Mouse (Mus musculus): Measurements from ENCODE around the gene Rnf214.

Gene Rnf214

GRCm38 (mm10) chr9:45850528-45851155, 56.1 kb downstream of the Rnf214 start:
- DNase-seq (ENCODE audit: low read depth, low spot score): no peak

GRCm38 (mm10) chr9:45849528-45850408, 56.9 kb downstream of the Rnf214 start:
- peak; percentile 60 for DNase-seq (ENCODE audit: low read depth, low spot score)

- DNase-seq (ENCODE audit: low read depth, low spot score): peak; percentile 91
Observed at GRCm38 (mm10) chr9:45846891-45847460, 59.7 kb downstream of the Rnf214 start.

- DNase-seq (ENCODE audit: low read depth, low spot score): peak; percentile 60
Observed at GRCm38 (mm10) chr9:45846176-45846575, 60.5 kb downstream of the Rnf214 start.

GRCm38 (mm10) chr9:45845541-45845940, 61.2 kb downstream of the Rnf214 start:
- peak; percentile 89 for DNase-seq (ENCODE audit: low read depth, low spot score)

GRCm38 (mm10) chr9:45843780-45844179, 62.9 kb downstream of the Rnf214 start:
- DNase-seq (ENCODE audit: low read depth, low spot score): no peak

GRCm38 (mm10) chr9:45843007-45843406, 63.7 kb downstream of the Rnf214 start:
- peak; percentile 45 for DNase-seq (ENCODE audit: low read depth, low spot score)

GRCm38 (mm10) chr9:45841458-45841857, 65.3 kb downstream of the Rnf214 start:
- DNase-seq (ENCODE audit: low read depth, low spot score): no peak

- DNase-seq (ENCODE audit: low read depth, low spot score): no peak
Observed at GRCm38 (mm10) chr9:45840331-45840730, 66.4 kb downstream of the Rnf214 start.

GRCm38 (mm10) chr9:45839982-45840300, 66.8 kb downstream of the Rnf214 start:
- no peak for DNase-seq (ENCODE audit: low read depth, low spot score)

- DNase-seq (ENCODE audit: low read depth, low spot score): peak; percentile 51
Observed at GRCm38 (mm10) chr9:45839139-45839981, 67.4 kb downstream of the Rnf214 start.

GRCm38 (mm10) chr9:45838434-45839138, 68.1 kb downstream of the Rnf214 start, which contains the start of gene Bace1:
TSS of gene Bace1 (plus strand) at chr9:45838580.
- peak; percentile 89 for DNase-seq (ENCODE audit: low read depth, low spot score)

- no peak for DNase-seq (ENCODE audit: low read depth, low spot score)
Observed at GRCm38 (mm10) chr9:45838069-45838433, 68.7 kb downstream of the Rnf214 start.

- DNase-seq (ENCODE audit: low read depth, low spot score): no peak
Observed at GRCm38 (mm10) chr9:45833461-45833860, 73.2 kb downstream of the Rnf214 start.

- no peak for DNase-seq (ENCODE audit: low read depth, low spot score)
Observed at GRCm38 (mm10) chr9:45832898-45833297, 73.8 kb downstream of the Rnf214 start.

GRCm38 (mm10) chr9:45829107-45829506, 77.6 kb downstream of the Rnf214 start:
- DNase-seq (ENCODE audit: low read depth, low spot score): peak; percentile 89

GRCm38 (mm10) chr9:45828291-45828963, 78.3 kb downstream of the Rnf214 start, which contains the start of gene Cep164:
TSS of gene Cep164 (minus strand) at chr9:45828691.
- peak; percentile 96 for DNase-seq (ENCODE audit: low read depth, low spot score)

- DNase-seq (ENCODE audit: low read depth, low spot score): peak; percentile 48
Observed at GRCm38 (mm10) chr9:45827663-45828290, 78.9 kb downstream of the Rnf214 start.

GRCm38 (mm10) chr9:45818406-45819011, 88.2 kb downstream of the Rnf214 start:
- DNase-seq (ENCODE audit: low read depth, low spot score): no peak

GRCm38 (mm10) chr9:45815525-45815924, 91.2 kb downstream of the Rnf214 start:
- no peak for DNase-seq (ENCODE audit: low read depth, low spot score)
